Mouse (Mus musculus) right cerebral cortex, postnatal 14 days (tissue): ENCODE data around the gene Unc45a.

ENCODE experiments used
- DNase-seq: peaks from one replicate; pipeline ENCODE4 v3.0.0; 2022

Gene Unc45a

DNA sequence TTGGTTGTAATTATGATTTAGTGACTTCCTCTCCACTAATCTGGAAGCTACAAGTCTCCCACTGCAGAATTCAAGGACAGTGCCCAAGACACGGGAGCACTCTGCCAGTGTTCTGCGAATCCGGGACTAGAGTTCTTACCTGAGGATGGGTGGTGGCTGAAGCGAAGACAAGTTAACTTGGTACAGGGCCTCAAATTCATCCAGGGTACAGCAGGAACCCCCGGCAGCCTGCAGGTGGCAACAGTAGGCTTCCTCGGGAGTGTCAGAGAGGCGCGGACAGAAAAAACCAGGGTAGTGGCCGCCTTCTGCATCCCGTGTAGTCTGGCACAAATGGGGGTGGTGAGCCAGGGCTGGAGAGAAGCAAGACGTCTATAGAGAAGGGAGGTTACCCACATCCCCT, at the start of gene Unc45a:
TSS of gene Unc45a (minus strand) at position 213 of the 400 bp plus-strand sequence.
- peak; percentile 57 for DNase-seq

DNA sequence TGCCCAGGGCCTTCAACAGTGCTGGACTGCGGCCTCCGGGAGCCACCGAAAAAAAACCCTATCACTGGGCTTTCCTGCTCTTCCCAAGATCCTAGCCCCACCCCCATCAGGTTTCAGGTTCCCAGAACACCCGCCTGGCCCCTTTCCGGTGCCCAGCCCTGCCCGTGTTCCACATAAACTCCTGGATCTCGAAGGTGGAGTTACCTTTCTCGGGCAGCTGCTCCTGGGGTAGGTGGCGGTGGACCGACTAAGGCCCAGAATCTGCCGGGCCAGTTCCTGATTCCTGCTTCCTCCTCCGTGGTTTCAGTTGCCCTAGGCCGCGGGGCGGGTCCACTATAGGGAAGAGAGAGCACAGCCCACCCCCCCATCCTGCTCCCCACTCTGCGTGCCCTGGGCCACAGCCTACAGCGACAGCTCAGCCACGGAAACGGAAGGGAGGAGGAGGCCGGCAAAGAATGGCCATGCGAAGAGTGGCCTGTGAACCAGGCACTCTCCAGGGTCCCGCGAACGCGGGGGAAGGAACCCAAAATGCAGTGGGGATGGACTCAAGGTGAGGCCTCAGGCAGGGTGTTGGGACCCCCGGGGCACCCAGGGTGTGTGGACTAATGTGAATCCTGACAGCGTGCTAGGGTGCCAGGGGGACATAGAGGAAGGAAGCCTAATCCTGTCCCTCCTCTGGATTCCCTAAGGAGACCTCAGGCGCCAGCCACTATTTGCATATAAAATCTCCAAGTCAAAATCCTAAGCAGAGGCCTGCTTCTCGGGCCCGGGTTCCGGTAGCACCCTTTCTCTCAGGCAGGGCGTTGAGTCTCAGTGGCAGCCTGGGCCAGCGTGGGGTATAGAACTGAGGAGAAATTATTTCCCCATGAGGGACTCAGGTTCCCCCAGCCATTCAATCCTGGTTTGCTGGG, 47.1 kb upstream of the Unc45a start, which contains the start of gene Fes:
TSS of gene Fes (minus strand) at position 314 of the 911 bp plus-strand sequence.
- DNase-seq: no peak

DNA sequence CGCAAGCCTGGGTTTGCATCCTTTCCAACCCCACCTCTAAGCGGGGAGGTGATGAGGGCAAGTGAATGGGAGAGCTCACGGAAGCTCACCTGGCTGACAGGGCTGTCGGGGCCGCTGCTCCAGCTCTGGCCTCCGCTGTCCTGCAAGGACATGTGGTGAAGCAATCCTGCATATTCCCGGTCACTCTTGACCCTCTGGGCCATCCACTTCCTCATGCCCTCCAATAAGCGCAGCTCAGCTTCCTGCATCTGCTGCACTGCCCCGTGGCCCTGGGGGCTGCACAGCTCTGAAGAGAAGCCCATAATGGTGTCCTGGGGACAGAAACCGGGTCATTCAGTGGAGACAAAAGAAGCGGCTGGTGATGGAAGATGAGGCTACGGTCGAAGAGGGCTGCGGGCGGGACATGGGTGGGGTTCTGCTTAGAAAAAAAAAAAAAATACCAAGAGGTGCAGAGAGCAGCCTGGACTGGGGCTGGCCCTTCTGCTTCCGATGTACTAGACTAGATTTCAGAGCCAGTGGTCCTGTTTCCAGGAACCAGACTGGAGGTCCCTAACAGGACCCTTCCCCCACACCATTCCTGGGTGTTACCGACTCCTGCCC, 46.3 kb upstream of the Unc45a start:
- no peak for DNase-seq

DNA sequence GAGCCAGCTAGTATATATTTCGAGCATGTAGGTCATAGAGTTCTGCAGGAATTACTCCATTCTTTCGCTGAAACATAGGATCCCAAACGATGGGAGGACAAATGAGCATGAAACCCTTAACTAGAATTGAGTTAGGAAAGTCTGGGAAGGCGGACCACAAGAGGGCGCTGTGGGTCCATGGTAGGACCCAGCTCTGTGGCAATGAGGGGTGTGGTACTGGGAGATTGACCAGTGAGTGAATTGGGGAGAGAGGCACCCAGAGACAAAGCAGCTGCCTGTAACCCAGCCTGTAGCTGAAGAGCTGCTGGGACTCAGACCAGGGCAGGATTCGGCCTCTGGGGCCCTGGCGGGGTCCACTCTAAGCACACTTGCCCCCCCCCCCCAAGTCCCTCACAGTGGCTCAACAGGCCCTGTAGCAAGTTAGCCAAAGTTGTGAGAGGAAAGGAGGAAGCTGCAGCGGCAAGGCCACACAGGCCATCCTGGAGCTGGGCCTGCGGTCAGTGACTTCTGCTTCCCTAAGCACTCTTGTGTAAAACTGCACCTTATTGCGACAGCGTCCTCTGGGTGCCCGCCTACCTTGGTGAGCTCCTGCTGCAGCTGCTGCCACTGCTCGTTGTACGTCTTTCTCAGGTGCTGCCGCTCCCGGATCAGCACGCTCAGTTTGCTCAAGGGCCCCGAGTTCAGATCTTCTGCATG, 45.6 kb upstream of the Unc45a start:
- peak; percentile 97 for DNase-seq

DNA sequence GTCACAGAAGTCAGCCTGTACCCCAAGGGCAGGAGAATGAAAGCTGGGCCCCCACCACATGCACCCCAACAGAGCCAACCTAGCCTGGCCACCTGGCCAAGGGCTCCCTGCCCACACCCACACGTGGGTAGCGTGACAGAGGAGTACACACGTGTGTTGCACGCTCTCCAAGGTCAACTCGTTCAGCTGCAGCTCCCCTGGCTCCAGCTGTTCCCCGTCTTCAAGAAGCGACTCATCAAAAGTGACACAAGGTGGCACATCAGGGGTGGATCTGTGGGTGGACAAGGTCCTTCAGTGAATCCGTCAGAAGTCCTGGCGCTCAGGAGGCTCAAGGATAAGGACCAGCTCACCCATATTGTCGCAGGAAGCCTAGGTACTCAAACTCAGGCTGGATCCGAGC, 42.1 kb upstream of the Unc45a start:
- no peak for DNase-seq

DNA sequence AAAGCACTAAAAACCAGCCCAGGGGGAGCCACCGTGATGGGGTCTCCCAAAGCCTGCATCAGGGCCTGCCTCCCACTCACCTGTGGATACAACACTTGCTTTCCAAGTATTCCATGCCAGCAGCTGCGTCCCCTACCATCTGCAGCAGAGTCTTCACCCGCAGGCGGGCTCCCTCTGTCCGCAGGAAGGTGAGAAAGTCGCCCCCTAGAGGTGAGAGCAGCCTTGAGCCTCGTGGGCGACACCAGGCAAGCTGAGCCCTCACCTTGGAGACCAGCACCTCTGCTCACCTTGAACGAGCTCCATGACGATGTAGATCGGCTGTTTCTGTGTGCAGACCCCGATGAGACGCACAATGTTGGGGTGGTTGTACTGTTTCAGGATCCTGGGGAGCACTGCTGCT, 38.7 kb upstream of the Unc45a start:
- no peak for DNase-seq

DNA sequence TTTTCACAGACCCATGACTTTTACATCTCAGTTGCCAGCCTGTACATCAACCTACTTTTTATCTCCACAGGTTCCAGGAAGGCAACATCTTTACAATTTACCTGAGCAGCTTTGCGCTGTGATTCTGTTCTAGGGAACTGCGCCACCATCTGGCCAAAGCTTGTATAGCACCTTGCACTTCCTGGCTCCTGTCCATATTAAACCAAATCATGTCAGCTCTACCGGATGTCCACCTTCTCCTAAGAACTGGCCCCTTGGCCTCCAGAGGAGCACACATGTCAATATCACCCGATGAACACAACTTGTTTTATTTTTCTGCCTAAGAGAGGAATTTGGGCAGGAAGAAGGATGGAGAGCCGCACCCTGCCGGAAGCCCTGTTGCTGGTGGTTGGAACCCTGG, 36.7 kb upstream of the Unc45a start:
- DNase-seq: peak; percentile 60

DNA sequence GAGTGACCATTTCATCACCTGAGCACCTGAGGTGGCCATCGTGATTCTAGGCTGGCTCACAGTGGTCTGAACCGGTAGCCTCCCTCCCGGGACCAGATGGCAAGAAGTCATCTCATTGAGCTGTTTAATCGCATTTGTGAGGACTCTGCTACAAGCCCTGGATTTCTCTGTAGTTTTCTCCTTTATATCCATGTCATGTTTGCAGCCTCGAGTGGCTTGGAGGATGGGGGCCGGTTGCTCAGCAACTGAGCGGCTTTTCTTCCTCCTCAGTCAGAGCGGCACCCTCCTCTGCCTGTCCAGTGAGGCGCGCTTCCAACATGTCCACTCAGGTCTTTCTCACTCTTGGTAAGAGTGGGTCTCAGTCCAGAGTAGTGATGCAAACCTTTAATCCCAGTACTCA, 35.4 kb upstream of the Unc45a start:
- DNase-seq: no peak

DNA sequence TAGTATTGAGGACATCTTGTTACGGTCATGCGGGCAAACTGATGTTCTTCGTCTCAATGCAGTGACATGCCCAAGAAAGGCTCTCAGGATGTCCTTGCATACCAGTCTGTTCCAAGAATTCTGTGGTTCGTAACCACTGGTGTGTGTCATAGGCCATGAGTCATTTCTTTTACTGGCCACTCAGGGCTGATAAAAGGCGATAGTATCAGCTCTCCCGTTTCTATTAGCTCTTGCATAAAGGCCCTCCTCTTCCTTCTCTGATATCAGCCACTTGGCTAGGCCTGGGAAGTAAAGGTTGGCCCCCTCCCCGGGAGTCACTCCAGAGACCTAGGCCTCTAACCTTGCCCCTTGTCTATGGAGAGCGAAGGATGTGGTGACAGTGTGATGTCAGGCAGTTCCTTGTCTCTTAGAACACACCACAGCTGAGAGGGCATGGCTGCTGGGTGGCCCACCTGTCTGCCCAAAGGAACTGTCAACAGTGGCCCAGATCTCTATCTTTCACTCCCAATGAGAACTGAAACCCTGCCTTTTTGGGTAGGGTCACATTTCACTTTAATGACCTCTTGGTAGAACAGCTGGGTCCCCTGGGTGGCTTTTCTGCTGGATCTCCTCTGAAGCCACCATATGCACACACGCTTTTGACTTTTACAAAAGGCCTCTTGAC, 34.7 kb upstream of the Unc45a start:
- no peak for DNase-seq

DNA sequence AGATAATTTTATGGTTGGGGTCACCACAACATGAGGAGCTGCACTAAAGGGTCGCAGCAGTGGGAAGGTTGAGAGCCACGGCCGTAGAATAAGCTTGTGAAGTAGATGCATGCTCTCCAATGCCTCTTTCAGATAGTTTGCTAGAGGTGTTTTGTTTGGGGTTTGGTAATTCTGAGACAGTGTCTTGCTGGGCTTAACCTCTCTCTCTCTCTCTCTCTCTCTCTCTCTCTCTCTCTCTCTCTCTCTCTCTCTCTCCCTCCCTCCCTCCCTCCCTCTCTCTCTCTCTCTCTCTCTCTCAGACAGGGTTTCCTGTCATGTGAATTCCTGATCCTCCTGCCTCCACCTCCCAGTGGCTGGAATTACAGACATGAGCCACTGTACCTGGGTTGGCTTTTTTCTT, 33.9 kb upstream of the Unc45a start:
- DNase-seq: no peak

DNA sequence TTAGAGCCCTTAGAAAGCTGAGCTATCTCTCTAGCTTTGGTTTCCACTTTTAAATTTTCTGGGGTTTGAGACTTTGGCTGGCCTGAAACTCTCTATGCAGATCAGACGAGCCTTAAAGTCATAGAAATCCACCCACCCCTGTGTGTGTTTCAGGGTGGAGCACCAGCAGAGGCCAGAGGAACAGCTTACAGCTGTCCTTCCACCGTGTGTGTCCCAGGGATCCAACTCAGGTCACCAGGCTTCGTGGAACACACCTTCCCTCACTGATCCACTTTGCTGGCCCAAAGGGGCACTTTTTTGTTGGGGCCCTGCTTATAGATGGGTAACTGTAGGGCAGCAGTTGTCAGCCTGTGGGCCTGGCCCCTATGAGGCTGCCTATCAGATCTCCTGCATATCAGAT, 33.5 kb upstream of the Unc45a start:
- DNase-seq: no peak

DNA sequence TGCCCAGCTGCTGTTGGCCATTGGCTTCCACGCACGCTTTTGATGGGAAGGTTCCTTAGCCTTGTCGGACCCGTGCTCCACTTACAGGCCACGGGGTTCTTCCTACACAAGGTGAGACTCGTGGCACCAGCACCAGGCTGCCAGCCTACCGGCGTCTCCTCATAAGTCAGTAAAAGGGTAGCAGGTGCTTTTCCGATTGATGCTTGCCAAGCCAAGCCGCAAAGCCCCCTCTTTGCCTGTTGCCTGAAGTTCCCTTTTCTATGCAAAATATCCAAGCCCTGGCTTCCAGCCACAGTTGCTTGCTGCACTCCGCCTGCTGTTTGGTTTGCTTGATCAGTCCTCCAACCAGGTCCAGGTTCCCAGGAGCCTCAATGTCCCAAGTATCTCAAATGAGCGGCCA, 33.0 kb upstream of the Unc45a start:
- no peak for DNase-seq

DNA sequence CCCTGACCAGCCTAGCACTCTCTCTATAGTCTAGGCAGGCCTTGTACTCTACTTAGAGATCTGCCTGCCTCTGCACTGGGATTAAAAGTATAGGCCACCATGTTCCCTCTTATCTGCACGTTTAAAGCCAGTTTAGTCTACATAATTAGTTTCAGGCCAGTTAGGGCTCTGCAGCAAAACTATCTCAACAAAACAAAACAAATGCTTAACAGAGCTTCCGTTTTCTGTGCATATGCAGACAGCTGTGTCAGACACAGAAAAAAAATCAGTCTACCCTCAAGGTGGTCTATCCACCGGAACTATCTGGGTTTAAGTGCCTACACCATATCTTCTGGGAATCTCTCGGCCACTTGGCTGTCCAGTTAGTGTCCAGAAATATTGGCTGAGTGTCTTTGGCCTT, 32.5 kb upstream of the Unc45a start:
- DNase-seq: no peak

DNA sequence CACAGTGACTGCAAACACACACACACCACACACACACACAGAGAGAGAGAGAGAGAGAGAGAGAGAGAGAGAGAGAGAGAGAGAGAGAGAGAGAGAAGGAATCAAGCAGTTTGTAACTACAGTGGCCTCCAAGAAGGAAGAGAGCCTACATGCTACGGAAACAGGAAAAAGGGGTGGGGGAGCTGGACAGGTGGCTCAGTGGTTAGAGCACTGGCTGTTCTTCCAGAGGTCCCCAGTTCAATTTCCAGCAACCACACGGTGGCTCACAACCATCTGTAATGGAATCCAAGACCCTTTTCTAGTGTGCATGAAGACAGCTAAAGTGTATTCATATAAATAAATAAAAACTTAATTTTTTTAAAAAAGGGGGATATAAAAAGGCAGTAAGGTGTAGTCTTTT, 31.9 kb upstream of the Unc45a start:
- DNase-seq: no peak

DNA sequence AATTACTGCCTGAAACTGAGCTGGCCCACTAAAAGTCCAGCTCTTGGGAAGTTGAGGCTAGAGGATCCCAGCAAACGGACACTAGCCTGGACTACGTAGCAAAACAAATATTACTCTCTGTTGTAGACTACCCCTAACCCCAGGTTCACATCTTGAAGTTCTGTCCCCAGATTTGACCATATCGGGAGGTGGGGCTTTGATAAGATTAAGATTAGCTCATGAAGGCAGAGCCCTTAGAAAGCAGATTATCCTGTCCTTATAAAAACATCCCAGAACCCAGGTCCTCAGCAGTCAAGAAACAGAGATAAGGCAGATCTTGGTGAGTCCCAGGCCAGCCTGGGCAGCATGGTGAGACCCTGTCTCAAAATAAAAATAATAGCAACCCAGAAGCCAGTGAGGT, 31.4 kb upstream of the Unc45a start:
- no peak for DNase-seq

DNA sequence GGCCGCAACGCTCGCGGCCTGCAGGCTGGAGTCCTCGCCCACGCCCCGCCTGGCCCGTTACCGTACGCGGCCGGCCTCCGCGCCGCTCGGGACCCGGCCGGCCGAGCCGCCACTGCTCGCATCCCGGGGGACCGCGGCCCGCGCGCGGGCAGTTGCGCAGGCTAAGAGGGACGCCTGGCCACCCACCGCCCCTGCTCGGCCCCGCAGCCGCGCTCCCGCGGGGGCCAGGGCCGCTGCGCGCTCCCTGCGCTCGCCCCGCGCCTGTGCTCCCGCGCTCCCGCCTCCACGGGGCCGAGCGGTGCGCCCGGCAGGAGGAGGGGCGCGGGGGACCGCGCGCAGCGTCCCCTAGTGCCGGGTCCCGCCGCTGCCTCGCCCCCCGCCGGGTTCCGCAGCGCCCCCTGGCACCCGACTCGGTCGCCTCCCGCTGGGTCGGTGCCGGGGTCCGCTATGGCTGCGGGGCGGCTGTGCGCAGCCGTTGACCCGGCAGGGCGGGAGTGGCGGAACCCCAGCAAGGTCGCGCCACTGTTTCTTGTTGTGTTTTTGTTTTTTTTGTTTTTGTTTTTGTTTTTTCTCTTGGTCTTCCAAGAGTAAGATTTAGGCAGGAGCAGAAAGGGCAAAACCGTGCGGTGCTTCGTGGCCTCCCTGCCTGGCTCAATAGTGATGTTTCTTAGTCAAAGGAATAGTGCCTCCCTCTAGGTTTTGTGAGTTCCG, 30.4 kb upstream of the Unc45a start, which contains the start of gene Man2a2:
TSS of gene Man2a2 (minus strand) at position 335 of the 711 bp plus-strand sequence.
- peak; percentile 82 for DNase-seq

DNA sequence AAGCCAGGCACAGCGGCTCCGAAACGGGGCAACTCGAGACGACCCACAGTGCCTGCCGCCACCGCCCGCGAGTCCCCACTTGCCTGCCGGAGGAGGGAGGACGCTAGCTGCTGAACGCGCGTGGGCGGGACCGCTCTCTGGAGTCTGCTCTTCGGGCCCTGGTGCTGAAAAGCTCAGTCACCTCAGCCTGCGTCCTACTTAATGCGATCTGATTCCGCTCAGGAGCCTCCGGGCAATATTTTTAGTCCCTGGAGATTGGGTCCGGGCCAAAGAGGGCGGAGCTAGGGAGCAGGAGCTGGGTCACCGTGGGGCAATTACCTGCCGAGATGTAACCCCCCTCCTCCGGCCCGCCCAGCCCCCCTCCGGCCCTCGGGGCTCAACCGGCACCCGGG, 29.8 kb upstream of the Unc45a start:
- DNase-seq: peak; percentile 86

DNA sequence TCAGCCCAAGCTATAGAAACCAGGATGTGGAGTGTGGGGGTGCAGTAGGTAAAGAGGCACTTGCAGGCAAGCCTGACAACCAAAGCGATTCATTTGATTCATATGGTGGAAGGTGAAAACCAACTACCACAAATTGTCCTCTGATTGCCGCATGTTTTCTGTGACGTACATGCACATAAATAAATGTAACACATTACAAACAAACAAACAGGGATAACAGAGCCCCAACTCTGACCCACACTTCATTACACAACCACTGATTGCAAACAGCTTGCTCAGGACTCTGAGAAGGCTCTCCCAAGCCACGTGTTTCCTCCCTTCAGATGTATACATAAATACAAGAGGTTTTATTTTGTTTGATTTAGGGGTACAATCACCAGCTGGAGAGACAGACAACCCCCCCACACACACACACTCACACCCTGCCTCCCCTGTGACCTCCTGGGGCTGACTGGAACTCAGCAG, 29.2 kb upstream of the Unc45a start:
- no peak for DNase-seq

DNA sequence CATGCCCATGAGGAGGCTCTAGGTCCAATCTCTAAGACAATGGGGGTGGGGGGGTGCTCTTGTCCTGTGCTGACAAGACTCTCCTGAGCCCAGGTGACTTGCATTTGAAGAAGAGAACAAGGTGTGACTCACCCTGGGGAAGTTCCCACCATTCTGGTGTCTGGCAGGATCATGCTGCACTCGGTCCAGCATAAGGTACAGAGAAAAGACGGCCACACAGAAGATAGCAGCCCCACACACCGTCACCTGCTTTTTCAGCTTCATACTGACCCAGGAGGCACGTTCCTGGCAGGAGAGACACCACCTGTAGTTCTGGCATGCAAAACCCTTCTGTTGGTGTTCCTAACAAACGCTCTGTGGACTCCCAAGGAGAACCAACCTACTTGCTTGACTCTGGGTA, 28.7 kb upstream of the Unc45a start:
- no peak for DNase-seq

DNA sequence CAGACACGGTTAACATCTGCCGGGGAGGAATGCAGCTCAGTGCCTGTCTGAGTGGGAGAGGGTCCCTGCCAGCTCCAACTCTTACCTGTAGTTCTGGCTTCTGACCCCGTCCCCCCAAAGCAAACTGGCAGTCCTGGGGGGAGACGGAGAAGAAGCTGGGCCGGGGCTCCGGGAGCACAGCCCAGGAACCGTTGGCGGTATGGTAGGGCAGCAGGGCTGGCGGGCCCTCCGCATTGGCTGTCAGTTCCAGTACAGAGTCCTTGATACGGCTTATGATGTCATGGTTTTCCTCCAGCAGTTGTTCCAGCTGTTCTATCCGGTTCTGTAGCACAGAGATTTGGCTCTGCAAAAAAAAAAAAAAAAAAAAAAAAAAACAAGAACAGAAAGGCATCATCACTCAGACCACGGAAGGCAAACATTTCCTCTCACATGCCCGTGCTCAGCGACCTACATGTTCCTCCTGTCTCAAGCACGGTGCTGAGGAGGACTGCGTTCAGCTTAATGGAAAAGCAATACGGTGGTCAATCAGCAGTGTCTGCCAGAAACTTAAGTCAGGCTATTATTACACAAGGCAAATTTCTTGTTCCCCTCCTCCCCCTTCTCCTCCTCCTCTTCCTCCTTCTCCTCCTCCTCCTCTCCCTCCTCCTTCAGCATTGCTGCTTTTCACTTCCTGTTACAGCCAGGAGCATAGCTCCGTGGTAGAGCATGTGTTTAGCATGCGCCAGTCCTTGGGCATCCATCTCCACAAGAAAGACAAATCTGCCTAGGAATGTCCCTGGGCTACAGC, 28.0 kb upstream of the Unc45a start:
- DNase-seq: no peak

DNA sequence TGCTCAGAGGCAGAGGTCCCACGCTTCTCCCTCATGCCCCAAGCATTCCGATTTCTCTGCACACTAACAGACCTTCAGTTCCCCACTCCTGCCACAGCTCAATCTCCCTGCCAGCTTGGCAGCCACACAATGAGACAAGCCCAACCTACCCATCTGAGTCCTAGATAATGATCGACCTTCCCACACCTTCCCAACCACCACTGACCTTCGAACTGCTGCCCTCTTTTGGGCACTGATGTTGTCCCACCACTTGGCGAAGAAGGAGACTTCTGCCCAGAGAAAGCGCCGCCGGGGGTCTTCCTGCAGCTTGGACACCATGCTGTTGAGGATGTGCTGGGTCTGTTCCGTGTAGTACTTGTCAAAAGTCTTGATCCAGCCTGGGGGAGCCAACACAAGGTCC, 27.2 kb upstream of the Unc45a start:
- no peak for DNase-seq

DNA sequence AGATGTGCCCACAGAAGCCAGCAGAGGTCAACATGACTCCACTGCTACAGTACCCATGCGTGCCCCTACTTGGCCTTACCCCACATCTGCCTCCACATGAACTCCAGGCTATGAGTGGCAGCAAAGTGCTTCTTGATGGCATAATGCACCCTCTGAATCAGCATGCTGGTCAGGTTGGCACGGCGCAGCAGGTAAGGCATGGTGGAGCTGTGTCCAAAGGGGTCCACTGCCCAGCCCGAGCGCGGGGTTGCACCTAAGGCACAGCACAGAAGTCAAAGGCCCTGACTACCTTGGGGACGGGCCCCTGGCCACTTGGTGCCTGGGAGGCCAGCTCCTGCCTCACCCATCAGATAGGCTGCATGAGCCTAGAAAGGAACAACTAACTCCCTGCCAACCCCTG, 26.4 kb upstream of the Unc45a start:
- DNase-seq: no peak
